Mouse (Mus musculus): ENCODE measurements around the gene Csnk1e.

DNA sequence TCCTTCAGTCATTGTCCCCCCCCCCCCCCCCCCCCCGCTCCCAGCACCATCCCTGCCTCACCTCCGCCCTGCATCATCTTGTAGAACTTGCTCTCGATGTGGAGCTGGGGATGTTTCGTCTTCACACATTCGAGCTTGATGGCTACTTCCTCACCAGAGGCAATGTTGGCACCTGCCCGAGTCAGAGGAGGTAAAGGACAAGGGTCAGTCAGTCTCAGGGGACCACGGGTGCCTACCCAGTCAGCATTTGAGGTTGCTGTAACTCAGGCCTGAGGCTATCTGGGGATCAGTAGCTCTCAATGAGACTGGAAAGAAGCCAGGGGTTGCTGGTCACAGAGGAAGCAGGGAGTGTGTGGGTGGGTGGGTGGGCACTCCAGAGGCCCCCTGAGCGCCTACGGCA is 25.4 kb downstream of the Csnk1e start:
- TF ChIP-seq CTCF (IDR thresholded peaks at IDR 0.05; ENCODE audit: low read depth) (no peak), EP300 (IDR thresholded peaks at IDR 0.05; ENCODE audit: low read depth) (no peak)
